Mouse (Mus musculus) forebrain, embryonic 14.5 days (tissue): ENCODE results near the gene Gm21913. TPM values are rescaled to one million over a fixed set of nuclear protein-coding genes. Genes with fewer than 3 reads are reported as not detected.
"Not testable (repeated sequence)": the region's sequence is repeated elsewhere in the genome, so short reads cannot be mapped to it uniquely, and the experiment has no call there.

Experiments used
- ATAC-seq: fragments of 200-750 bp; cut with Nextera tagmentation; 2 replicates; pipeline ENCODE4 v1.8.0; 2017; ENCODE audit warnings: mild to moderate bottlenecking, moderate library complexity
- DNase-seq: peaks from one replicate; pipeline ENCODE4 v3.0.0-alpha.2; 2015; ENCODE audit warnings: low spot score
- H3K27ac ChIP-seq: fragments of 300-500 bp; sonication (generic); 2 replicates; pipeline ENCODE4 v1.5.1; 2014; ENCODE audit warnings: low read depth, mild to moderate bottlenecking, control low read depth, low read length, moderate library complexity
- H3K27me3 ChIP-seq: fragments of 300-500 bp; sonication (generic); replicated peaks from 2 replicates; pipeline ENCODE4 v1.6.1; 2014; ENCODE audit warnings: low read length, control low read depth, mixed read lengths; ENCODE audit not compliant: control insufficient read depth, insufficient read depth
- H3K36me3 ChIP-seq: fragments of 300-500 bp; sonication (generic); 2 replicates; pipeline ENCODE4 v1.6.1; 2014; ENCODE audit warnings: low read length, control low read depth; ENCODE audit not compliant: control insufficient read depth, insufficient read depth
- H3K4me1 ChIP-seq: fragments of 300-500 bp; sonication (generic); 2 replicates; pipeline ENCODE4 v1.6.1; 2014; ENCODE audit warnings: antibody characterized with exemption, low read length, control low read depth; ENCODE audit not compliant: control insufficient read depth, insufficient read depth
- H3K4me2 ChIP-seq: fragments of 300-500 bp; sonication (generic); 2 replicates; pipeline ENCODE4 v1.6.1; 2014; ENCODE audit warnings: mild to moderate bottlenecking, control low read depth, low read length
- H3K4me3 ChIP-seq: fragments of 300-500 bp; sonication (generic); 2 replicates; pipeline ENCODE4 v1.5.1; 2014; ENCODE audit warnings: low read depth, low read length, control low read depth
- H3K9ac ChIP-seq: fragments of 300-500 bp; sonication (generic); 2 replicates; pipeline ENCODE4 v1.6.1; 2014; ENCODE audit warnings: mild to moderate bottlenecking, low read length, control low read depth, moderate library complexity
- H3K9me3 ChIP-seq: fragments of 300-500 bp; sonication (generic); replicated peaks from 2 replicates; pipeline ENCODE4 v1.6.1; 2016; ENCODE audit warnings: low read length, control low read depth, mixed read lengths; ENCODE audit not compliant: control insufficient read depth
- WGBS: fragments of 180-500 bp; shearing (Covaris S2); extraction: QIAGEN DNeasy Blood & Tissue Kit; methylation state at CpG from one replicate; pipeline ENCODE4 v1.1.7; 2014; 5-methylcytosine and 5-hydroxymethylcytosine counted together
- polyA plus RNA-seq: library from polyadenylated mRNA; unstranded; fragments of >200 nt; fragmentation: Nextera tagmentation; extraction: Ambion mirVana; gene quantifications from 2 replicates; pipeline ENCODE4 v1.2.1, GENCODE M21; 2014

Gm21913 gene
- not detected in 2 replicates for polyA plus RNA-seq

DNA sequence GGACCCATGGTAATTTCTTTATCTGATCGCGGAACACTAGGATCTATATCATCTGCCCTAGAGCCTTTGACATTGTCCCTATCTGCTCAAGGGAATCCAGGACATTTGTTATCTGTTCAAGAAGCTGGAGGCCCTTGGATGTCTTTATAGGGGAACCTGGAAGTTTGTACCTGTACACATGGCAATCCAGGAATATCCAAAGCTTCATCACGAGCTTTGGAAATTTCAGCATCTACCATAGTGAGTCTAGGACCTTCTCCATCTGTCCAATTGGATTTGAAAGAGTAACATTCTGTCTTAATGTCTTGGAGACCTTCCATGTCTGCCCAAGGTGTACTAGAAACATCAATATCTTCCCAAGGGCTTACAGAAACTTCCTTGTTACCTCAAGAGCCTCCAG, at the start of gene Gm21913:
TSS of gene Gm21913 (plus strand) at position 301 of the 400 bp plus-strand sequence.
- not testable (repeated sequence) for H3K36me3 ChIP-seq, ATAC-seq
- WGBS = no CpG with 5 or more reads among the region's 3 CpGs

More for the DNA sequence above, at the start of gene Gm21913:
- not testable (repeated sequence) for H3K27me3 ChIP-seq, H3K4me1 ChIP-seq, H3K27ac ChIP-seq, H3K9ac ChIP-seq, H3K9me3 ChIP-seq, H3K4me3 ChIP-seq, DNase-seq, H3K4me2 ChIP-seq

Other genes with a start within 250 kb of the Gm21913 start
- gene Gm29110, start 153.4 kb upstream of the Gm21913 start, polyA plus RNA-seq = not detected in 2 replicates